Mouse (Mus musculus): ENCODE measurements around the gene Faim. TPM values are rescaled to one million over a fixed set of nuclear protein-coding genes. Genes with fewer than 3 reads are reported as not detected.

Gene Faim
- polyA plus RNA-seq (2014; fragmentation: Illumina TruSeq; extraction: RNeasy Lipid Tissue Mini Kit (QIAGEN cat#74804); ENCODE audit: low read depth, low replicate concordance), result 14.4 TPM

GRCm38 (mm10) chr9:98985800-98986475 lies at the start of gene Faim:
TSS of gene Faim (plus strand) at chr9:98986373.

GRCm38 (mm10) chr9:98955103-98955715 lies 31.0 kb upstream of the Faim start, which contains the start of gene Foxl2:
TSS of gene Foxl2 (plus strand) at chr9:98955288.

GRCm38 (mm10) chr9:99035575-99035974 lies 49.4 kb downstream of the Faim start, which contains the start of gene Gm1123:
TSS of gene Gm1123 (minus strand) at chr9:99035715.

Other genes starting within 250 kb of the Faim start
- gene Prr23a1, start 143.9 kb upstream of the Faim start, polyA plus RNA-seq (2014; fragmentation: Illumina TruSeq; extraction: RNeasy Lipid Tissue Mini Kit (QIAGEN cat#74804); ENCODE audit: low read depth, low replicate concordance), result not detected
- not detected for gene Prr23a2, start 129.9 kb upstream of the Faim start, polyA plus RNA-seq (2014; fragmentation: Illumina TruSeq; extraction: RNeasy Lipid Tissue Mini Kit (QIAGEN cat#74804); ENCODE audit: low read depth, low replicate concordance)
- gene Prr23a3, start 121.6 kb upstream of the Faim start, polyA plus RNA-seq (2014; fragmentation: Illumina TruSeq; extraction: RNeasy Lipid Tissue Mini Kit (QIAGEN cat#74804); ENCODE audit: low read depth, low replicate concordance), result not detected
- gene 7420426K07Rik, start 83.3 kb upstream of the Faim start, polyA plus RNA-seq (2014; fragmentation: Illumina TruSeq; extraction: RNeasy Lipid Tissue Mini Kit (QIAGEN cat#74804); ENCODE audit: low read depth, low replicate concordance), result not detected
- gene Foxl2, start 31.1 kb upstream of the Faim start, polyA plus RNA-seq (2014; fragmentation: Illumina TruSeq; extraction: RNeasy Lipid Tissue Mini Kit (QIAGEN cat#74804); ENCODE audit: low read depth, low replicate concordance), result not detected
- not detected for gene Gm1123, start 49.3 kb downstream of the Faim start, polyA plus RNA-seq (2014; fragmentation: Illumina TruSeq; extraction: RNeasy Lipid Tissue Mini Kit (QIAGEN cat#74804); ENCODE audit: low read depth, low replicate concordance)
- gene Pik3cb, start 154.2 kb downstream of the Faim start, polyA plus RNA-seq (2014; fragmentation: Illumina TruSeq; extraction: RNeasy Lipid Tissue Mini Kit (QIAGEN cat#74804); ENCODE audit: low read depth, low replicate concordance), result 6.6 TPM

Data from liver, adult 10 weeks (tissue).